Mouse (Mus musculus) small intestine, adult 2 months (tissue): ENCODE results near the gene Kdr.

ENCODE experiments used
- CTCF ChIP-seq: fragments of 200-500 bp; IDR thresholded peaks from 2 replicates; pipeline ENCODE4 v1.5.1; 2012; ENCODE audit warnings: low read depth, mild to moderate bottlenecking, control low read depth, inconsistent platforms, low read length, moderate library complexity, mixed read lengths; ENCODE audit not compliant: insufficient replicate concordance, insufficient read length; ENCODE audit errors: extremely low read depth
- POLR2A ChIP-seq: fragments of 200-500 bp; IDR thresholded peaks from 2 replicates; pipeline ENCODE4 v1.6.1; 2012; ENCODE audit warnings: low read depth, mild to moderate bottlenecking, control low read depth, inconsistent platforms, low read length, moderate library complexity

DNA sequence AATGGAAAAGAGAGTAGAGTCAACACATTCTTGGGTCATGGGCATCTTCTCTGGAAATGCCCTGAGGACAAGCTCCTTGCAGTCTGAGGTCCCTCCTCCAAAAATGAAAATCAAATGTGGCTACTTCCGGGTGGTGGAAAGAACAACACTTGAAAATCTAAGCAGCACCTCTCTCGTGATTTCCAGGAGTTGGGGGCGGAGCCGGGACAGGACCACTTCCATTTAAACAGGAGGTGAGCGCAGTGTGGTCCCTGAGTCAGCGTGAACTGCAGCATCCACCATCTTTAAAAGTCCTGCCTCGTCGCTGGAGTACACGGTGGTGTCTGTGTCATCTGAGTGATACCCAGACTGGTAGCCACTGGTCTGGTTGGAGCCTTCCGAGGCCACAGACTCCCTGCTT, 44.1 kb downstream of the Kdr start:
- TF ChIP-seq POLR2A (no peak), CTCF (no peak)
